Mouse (Mus musculus): Measurements from ENCODE around the gene Ctsw.

The Ctsw gene

DNA sequence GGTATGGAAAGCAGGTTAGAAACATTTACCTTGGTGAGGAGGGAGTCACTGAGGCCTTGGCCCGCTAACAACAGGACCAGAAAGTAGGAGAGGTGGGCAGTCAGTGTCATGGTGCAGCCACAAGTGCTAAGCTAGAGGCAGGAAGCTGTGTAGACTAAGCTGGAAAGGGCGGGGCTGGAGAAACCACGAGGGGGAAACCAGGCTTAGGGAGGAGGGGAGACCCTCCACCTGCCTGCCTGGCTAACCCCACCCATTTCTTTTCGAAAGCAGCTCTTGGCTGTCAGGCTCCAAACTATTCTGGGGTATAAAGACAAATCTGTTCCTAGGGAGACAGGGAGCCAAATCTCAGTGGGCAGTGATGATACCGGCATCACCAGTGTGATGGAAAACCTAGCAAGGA lies at the start of gene Ctsw:
Ctsw (minus strand) TSS at position 134 of the 400 bp plus-strand sequence.
- in situ Hi-C loops (cut with MboI, MseI) = loop anchor here in 1 of 2 experiments (10.0 kb wide), 1 partner anchor 1736 kb away; the partner anchor contains the start of gene Otub1

DNA sequence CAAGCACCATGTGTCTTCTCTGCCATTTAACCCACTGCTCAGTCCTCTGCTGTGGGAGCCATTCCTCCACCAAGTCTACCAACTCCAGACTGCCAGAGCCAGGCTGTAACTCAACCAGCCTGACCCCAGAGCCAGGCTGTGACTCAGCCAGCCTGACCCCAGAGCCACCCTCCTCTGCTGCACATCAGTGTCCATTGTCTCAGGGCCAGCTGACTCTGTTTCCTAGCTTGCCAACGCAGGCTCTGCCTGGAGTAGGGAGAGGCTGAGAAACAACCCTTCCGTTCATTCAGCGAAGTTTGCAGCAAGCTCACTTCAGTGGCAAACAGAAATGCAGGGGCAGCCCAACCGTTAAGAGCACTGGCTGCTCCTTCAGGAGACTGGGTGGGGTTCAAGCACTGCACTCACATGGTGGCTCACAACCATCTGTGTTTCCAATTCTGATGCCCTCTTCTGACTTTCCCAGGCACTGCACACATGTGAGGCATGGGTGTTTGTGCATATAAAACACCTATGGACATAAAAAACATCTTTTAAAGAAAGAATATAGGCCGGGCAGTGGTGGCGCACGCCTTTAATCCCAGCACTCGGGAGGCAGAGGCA lies 48.7 kb upstream of the Ctsw start:
- in situ Hi-C loops (cut with MboI, MseI) = no loop called here

GRCm38 (mm10) chr19:5515840-5516777 lies 47.8 kb upstream of the Ctsw start:
- in situ Hi-C loops (cut with MboI, MseI) = no loop called here

- in situ Hi-C loops (cut with MboI, MseI) = no loop called here
These were observed 44.7 kb upstream of the Ctsw start for GRCm38 (mm10) chr19:5513005-5513349.

DNA sequence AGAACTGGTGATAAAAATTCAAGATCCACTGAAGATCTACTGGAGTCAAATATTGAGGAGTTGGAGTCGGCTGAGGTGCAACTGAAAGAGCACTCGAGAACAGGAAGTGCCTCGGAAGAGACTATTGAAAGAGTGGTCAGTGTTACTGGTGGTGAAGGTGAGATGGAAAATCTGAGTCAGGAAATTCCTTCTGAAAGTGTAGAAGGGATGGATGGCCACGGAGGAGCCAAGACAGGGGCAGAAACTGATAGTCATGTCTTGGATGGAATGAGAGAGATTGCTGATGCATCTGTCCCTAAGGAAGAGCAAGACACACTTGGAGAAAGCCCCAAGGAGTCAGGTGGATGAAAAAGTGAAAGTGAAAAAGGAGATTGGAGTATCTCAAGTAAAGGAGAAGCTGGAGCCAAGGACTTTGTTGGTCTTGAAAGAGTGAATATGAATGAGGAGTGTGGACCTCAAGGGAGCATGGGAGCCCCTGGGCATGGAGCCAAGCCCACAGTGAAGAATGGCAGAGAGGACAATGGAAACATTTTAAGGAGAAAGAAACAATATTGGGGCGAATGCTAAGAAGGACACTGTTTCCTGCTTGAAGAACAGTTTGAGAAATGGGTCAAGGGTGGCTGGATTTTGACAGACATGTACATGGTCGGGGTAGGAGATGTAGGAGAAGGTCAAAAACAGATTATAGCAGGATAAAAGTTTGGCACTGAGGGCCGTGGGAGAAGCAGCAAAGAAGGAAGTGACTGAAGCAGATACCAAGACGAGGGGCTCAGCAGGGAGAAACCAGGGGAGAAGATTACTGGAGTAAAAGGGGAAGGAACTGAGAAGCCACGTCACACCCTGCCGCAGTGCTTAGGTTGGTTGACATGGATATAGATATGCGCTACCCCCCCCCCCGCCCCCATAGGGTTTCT lies 44.0 kb upstream of the Ctsw start:
- in situ Hi-C loops (cut with MboI, MseI) = no loop called here

DNA sequence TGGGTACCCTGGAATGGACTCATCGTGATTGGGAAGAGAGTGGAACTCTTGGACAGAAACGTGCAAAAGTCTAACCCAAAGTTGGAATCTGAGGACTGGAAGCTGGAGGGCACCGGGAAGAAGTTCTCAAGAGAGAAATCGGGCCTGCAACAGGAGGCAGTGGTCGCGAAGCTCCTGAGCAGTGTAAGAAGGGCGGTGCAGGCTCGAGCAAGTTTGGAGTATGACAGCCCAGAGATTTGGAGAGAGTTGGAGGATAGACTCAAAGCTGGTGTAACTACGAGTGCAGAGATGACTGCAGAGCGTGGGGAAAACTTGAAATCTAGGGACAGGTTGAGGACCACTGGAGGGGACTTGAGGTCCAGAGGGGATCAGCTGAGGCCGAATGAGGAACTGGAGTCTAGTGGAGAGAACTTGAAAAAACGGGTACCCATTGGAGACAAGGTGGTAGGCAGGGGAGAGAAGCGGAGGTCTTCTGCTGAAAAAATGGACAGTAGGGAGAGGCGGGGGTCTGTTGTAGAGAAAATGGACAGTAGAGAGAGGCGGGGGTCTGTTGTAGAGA lies 42.8 kb upstream of the Ctsw start:
- in situ Hi-C loops (cut with MboI, MseI) = no loop called here

DNA sequence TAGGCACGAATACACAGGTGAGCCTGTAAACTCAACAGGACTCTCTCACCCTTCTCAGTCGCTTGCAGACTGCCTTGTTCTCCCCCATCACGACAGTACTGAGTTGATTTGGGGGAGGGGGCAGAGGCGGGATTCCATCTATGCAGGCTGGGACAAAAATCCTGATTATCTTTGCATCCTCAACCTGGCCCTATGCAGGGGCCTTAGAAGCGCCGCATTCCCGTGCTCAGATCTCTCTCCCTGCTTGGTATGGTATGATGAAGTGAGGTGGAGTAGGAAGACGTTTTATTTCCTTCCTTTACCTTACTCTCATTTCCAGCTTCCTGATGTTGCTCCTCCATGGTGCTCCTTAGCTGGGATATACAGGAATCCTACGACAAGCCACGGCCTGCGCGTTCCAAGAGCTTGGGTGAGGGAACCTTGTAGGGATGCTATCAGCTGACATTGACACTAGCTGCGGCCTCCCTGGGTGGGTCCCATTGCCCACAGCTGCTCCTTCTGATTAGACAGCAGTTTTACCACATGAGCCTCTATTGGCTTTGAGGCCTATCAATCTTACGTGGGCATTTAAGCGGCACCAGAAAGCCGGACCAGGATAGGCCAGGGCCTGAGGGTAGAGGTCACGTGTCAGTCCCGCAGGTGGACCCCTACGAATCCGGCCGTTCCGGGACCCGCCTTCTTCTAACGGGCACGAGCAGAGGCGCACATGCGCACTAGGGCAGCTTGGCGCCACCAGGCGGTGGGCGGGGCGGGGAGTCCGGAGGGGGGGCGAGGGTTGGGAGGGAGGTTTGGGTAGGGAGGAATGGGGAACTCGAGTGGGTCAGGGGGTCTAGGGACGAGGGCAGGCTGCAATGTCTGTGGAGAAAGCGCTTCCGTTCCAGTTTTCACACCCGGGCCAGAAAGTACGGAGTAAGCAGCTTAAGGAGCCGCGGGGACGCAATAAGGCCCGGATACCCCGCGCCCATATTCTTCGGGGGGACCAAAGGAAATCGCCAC lies 42.0 kb upstream of the Ctsw start, which contains the start of gene Snx32:
Snx32 (minus strand) TSS at position 508 of the 996 bp plus-strand sequence.
- in situ Hi-C loops (cut with MboI, MseI) = no loop called here

- in situ Hi-C loops (cut with MboI, MseI) = no loop called here
These were observed 35.4 kb upstream of the Ctsw start, which contains the start of gene 1700020D05Rik for GRCm38 (mm10) chr19:5503687-5504086. Gene 1700020D05Rik, minus strand, starts transcription at chr19:5503787.

- in situ Hi-C loops (cut with MboI, MseI) = no loop called here
These were observed 32.1 kb upstream of the Ctsw start for GRCm38 (mm10) chr19:5500330-5500875.

- in situ Hi-C loops (cut with MboI, MseI) = loop anchor here in 1 of 2 experiments (10.0 kb wide), 1 partner anchor 1699 kb away; no protein-coding TSS in a partner anchor
These were observed 27.7 kb upstream of the Ctsw start for GRCm38 (mm10) chr19:5496052-5496370.

GRCm38 (mm10) chr19:5495353-5496051 lies 27.2 kb upstream of the Ctsw start:
- in situ Hi-C loops (cut with MboI, MseI) = loop anchor here in 1 of 2 experiments (10.0 kb wide), 1 partner anchor 1699 kb away; no protein-coding TSS in a partner anchor

- in situ Hi-C loops (cut with MboI, MseI) = loop anchor here in 1 of 2 experiments (10.0 kb wide), 1 partner anchor 1700 kb away; no protein-coding TSS in a partner anchor
These were observed 26.0 kb upstream of the Ctsw start for GRCm38 (mm10) chr19:5494314-5494713.

GRCm38 (mm10) chr19:5493301-5493721 lies 25.0 kb upstream of the Ctsw start:
- in situ Hi-C loops (cut with MboI, MseI) = loop anchor here in 1 of 2 experiments (10.0 kb wide), 1 partner anchor 1701 kb away; no protein-coding TSS in a partner anchor

DNA sequence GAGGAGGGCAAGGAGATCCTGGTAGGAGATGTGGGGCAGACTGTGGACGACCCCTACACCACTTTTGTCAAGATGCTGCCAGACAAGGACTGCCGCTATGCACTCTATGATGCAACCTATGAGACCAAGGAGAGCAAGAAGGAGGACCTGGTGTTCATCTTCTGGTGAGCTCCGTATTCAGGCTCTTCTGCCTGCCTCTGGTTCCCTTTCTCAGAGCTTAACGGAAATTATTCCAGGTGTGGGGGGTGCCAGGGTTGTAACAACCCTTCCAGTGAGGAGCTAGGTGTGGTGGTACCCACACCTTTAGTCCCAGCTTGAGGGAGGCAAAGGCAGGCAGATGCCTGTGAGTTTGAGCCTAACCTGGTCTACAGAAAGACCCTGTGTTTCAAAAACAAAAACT lies 24.3 kb upstream of the Ctsw start:
- in situ Hi-C loops (cut with MboI, MseI) = loop anchor here in 1 of 2 experiments (10.0 kb wide), 1 partner anchor 1702 kb away; no protein-coding TSS in a partner anchor

DNA sequence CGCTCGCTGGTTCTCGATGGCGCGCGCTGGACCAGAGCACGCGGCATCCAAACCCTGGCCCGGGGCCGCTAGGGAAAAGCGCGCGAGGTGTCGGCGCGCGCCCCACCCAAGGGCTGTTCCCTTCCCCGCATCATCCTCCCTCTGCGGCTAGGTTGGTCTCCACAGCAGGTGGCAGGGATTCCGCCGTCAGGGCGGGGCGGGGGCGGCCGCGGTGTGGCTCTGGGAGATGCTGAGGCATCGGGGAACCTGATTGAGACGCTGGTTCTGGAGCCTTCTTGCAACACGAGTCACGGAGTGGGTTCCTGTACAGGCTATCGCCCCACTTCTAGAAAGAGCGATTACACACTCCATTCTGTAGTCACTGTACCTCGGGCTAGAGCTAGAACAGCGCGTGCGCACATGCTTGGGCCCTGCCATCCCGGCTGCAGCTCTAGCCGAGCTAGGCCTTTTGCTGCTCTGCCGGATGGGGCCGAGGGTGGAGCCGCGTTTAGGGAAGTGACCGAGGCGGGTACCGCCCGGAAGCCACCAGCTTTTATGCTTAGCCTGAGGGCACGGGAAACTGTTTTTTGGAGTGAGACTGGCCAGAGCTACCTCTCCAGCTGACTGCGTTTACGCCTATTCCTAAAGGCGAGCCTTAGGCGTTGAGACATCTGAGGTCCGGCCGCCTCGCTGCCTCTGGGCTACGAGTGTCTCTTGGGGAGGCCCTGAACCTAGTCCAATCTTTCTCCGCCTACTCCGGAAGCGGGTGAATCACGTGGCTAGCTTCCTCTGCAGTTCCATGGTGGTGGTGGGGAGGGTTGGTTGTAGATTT lies 22.8 kb upstream of the Ctsw start:
- in situ Hi-C loops (cut with MboI, MseI) = loop anchor here in 1 of 2 experiments (10.0 kb wide), 1 partner anchor 1704 kb away; no protein-coding TSS in a partner anchor

DNA sequence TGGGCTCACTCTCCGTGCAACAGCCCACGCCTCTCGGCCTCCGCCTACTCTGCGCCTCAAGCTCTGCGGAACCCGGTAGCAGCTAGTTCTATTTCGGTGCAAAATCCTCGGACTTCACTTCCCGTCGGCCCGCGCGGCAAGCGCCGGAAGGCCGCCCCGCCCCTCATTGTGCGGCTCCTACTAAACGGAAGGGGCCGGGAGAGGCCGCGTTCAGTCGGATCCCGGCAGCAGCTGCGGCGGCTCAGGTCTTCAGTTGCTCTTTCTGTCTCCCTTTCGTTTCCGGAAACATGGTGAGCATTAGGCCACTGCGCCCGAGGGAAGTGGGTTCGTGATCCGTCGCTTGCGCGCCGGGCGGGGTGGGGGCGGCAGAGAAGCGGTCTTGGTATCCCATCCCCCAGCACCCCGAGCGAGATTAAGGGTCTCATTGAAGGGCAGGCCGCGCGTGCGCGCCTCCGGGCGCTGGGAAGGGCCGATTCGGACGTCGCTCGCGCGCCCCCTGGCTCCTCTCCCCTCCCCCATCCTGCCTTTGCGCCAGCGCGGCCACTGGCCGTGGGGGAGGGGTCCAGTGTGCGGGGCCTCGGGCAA lies 22.1 kb upstream of the Ctsw start, which contains the start of gene Cfl1:
Cfl1 (plus strand) TSS at position 143 of the 585 bp plus-strand sequence.
- in situ Hi-C loops (cut with MboI, MseI) = loop anchor here in 1 of 2 experiments (10.0 kb wide), 1 partner anchor 1704 kb away; no protein-coding TSS in a partner anchor

DNA sequence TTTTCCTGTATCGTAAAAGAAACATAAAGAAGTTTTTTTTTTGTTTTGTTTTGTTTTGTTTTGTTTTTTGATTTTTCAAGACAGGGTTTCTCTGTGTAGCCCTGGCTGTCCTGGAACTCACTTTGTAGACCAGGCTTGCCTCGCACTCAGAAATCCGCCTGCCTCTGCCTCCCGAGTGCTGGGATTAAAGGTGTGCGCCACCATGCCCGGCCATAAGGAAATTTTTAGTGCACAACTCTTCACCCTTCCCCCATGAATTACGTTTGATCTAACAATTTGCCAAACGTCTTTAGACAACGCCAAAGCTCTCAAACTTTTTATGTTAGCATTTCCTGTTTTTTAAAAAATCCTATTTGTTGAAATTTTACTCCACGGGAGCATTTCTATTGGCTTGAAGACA lies 21.4 kb upstream of the Ctsw start:
- in situ Hi-C loops (cut with MboI, MseI) = loop anchor here (5.0 to 10.0 kb wide), 2 partner anchors 37 to 1705 kb away; no protein-coding TSS in a partner anchor
